Mouse (Mus musculus) lung, adult 10 weeks (tissue): Measurements from ENCODE around the gene Cpa1. TPM values are rescaled to one million over a fixed set of nuclear protein-coding genes. Genes with fewer than 3 reads are reported as not detected.

Experiments
- polyA plus RNA-seq: library from polyadenylated mRNA; stranded (reverse); fragments of 350-450 nt; fragmentation: Illumina TruSeq; extraction: RNeasy Lipid Tissue Mini Kit (QIAGEN cat#74804); gene quantifications from one replicate; pipeline ENCODE4 v1.2.3, GENCODE M21; 2014; ENCODE audit warnings: low read depth, low replicate concordance; ENCODE audit not compliant: insufficient read depth

The Cpa1 gene
- polyA plus RNA-seq, result not detected

GRCm38 (mm10) chr6:30638674-30639268 is at the start of gene Cpa1:
Gene Cpa1, plus strand, starts transcription at chr6:30639218.

DNA sequence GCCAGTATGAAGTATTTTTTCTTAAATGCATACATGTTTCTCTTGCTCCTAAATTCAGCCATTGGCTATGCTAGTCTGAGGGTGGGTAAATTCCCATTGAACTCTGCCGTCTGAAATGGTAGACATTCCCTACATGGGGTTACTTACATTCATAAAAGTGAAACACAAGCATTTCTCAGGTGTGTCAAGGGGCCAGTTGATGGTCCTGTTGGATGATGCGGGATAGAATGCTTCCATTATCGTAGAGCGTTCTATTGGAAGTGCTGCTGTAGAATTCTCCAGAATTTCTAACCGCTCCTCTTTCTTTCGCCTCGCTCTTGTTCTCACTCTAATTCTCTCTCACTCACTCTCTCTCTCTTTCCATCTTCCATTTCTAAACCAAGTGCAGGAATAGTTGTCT is 28.3 kb upstream of the Cpa1 start, which contains the start of gene Cpa5:
TSS of gene Cpa5 (plus strand) at position 301 of the 400 bp plus-strand sequence.

DNA sequence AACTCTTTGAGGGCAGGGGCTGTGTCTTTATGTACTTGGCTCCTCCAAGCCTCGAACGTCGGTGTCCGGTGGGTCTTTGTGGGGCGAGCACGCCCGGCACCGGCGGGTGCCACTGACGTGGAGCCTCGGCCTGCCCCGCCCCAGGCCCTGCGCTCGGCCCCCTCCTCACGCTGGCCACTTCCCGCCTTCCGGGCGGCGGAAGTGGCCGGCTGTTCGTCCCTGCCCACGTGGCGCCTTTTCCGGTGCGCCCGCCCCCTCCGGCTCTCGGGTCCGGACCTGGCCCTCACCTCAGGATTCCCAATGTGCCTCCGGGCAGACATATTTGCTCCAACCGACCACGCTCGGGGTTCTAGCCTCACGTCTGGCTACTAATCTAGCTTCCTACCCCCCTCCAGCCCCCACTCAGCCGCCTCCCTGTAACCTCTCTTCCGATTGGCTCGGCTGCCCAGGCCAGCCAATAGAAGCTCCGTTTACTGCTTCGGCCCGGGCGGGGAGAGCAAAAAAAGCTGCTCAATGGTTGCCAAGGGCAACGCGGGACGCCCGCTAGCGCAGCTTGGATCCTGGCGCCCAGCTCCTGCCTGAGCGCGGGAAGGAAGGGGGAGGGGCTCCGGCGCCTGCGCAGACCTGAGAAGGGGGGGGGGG is 54.5 kb downstream of the Cpa1 start, which contains the start of gene Cep41:
TSS of gene Cep41 (minus strand) at position 400 of the 642 bp plus-strand sequence.

Other genes with a start within 250 kb of the Cpa1 start
- 17.8 TPM for gene Zc3hc1, start 248.2 kb upstream of the Cpa1 start, polyA plus RNA-seq
- 10.7 TPM for gene Klhdc10, start 237.3 kb upstream of the Cpa1 start, polyA plus RNA-seq
- gene Tmem209, start 129.4 kb upstream of the Cpa1 start, polyA plus RNA-seq, result 9.0 TPM
- not detected for gene Ssmem1, start 129.4 kb upstream of the Cpa1 start, polyA plus RNA-seq
- not detected for gene Cpa2, start 97.6 kb upstream of the Cpa1 start, polyA plus RNA-seq
- gene Cpa4, start 70.8 kb upstream of the Cpa1 start, polyA plus RNA-seq, result not detected
- gene Cpa5, start 28.2 kb upstream of the Cpa1 start, polyA plus RNA-seq, result not detected
- 4.4 TPM for gene Cep41, start 54.5 kb downstream of the Cpa1 start, polyA plus RNA-seq
- 3.5 TPM for gene Mest, start 84.3 kb downstream of the Cpa1 start, polyA plus RNA-seq